ENCODE assay signal across 8 mouse cellular contexts in genomic region chr10:36974676-36975520, GRCm38 (mm10). TPM values are rescaled to one million over a fixed set of nuclear protein-coding genes. Genes with fewer than 3 reads are reported as not detected.
A peak's percentile ranks its signal among the peaks of the same experiment; 100 is the strongest.
DNase-seq lines count a peak whose midpoint lies in the region; ATAC-seq and TF ChIP-seq lines count a peak whose summit lies in the region.

No protein-coding gene starts in this region.

- peak; percentile 56 for ATAC-seq in granulocyte monocyte progenitor cell, adult 5-6 weeks (replicated peaks; ENCODE audit: poor library complexity, severe bottlenecking)
- peak; percentile 85 for ATAC-seq in kidney, embryonic 15.5 days (replicated peaks; ENCODE audit: low FRiP score)
- peak; percentile 77 for ATAC-seq in limb, embryonic 14.5 days (ENCODE audit: low FRiP score, low read depth)
- ATAC-seq in midbrain, embryonic 15.5 days (replicated peaks) = peak; percentile 87

- peaks cover 5% of the 10 kb centered on the region; the same call in 1 of the 2 replicates for H3K4me1 ChIP-seq in cerebellum, adult 2 months (ENCODE audit: control insufficient read depth, insufficient read depth, low read length)
- H3K4me1 ChIP-seq in kidney, embryonic 15.5 days = peaks cover 20% of the 10 kb centered on the region
- peaks cover 14% of the 10 kb centered on the region; the same call in 1 of the 2 replicates for H3K4me1 ChIP-seq in limb, embryonic 14.5 days (ENCODE audit: control insufficient read depth, insufficient read depth, low read length)
- H3K4me1 ChIP-seq in midbrain, embryonic 15.5 days = peaks cover 22% of the 10 kb centered on the region

- TF ChIP-seq POLR2A in cerebellum, adult 2 months (IDR thresholded peaks at IDR 0.05; ENCODE audit: borderline replicate concordance, insufficient read depth, low read length) = no peak
- no peak for TF ChIP-seq POLR2A in limb, embryonic 14.5 days (IDR thresholded peaks at IDR 0.05; ENCODE audit: borderline replicate concordance, extremely low read depth, insufficient read depth, insufficient read length)

- peak overlapping the region; percentile 99 for H3K9ac ChIP-seq in kidney, embryonic 15.5 days
- peak overlapping the region; percentile 99 for H3K9ac ChIP-seq in limb, embryonic 14.5 days (ENCODE audit: low read depth, low read length, severe bottlenecking)
- peak overlapping the region; percentile 92 for H3K9ac ChIP-seq in midbrain, embryonic 15.5 days

- no peaks in the 10 kb centered on the region for H3K27me3 ChIP-seq in cerebellum, adult 2 months (ENCODE audit: control insufficient read depth, insufficient read depth, low read length)
- no peaks in the 10 kb centered on the region for H3K27me3 ChIP-seq in kidney, embryonic 15.5 days
- no peaks in the 10 kb centered on the region for H3K27me3 ChIP-seq in limb, embryonic 14.5 days (ENCODE audit: control insufficient read depth, insufficient read depth, low read length)
- no peaks in the 10 kb centered on the region for H3K27me3 ChIP-seq in midbrain, embryonic 15.5 days (replicated peaks)
- H3K27me3 ChIP-seq in splenic B cell, adult 2 months (ENCODE audit: control insufficient read depth, insufficient read depth, low read length, poor library complexity, severe bottlenecking) = no peaks in the 10 kb centered on the region

- peak overlapping the region; percentile 97 for H3K27ac ChIP-seq in cerebellum, adult 2 months (ENCODE audit: insufficient read depth, low read length)
- H3K27ac ChIP-seq in kidney, embryonic 15.5 days = peak overlapping the region; percentile 98
- peak overlapping the region; percentile 99 for H3K27ac ChIP-seq in limb, embryonic 14.5 days (replicated peaks; ENCODE audit: low read depth, low read length)
- H3K27ac ChIP-seq in midbrain, embryonic 15.5 days = peak overlapping the region; percentile 97

- no peak for TF ChIP-seq CTCF in cerebellum, adult 2 months (IDR thresholded peaks at IDR 0.05; ENCODE audit: borderline replicate concordance, insufficient read depth, low read depth, low read length)

- peak overlapping the region; percentile 78 for H3K4me3 ChIP-seq in cerebellum, adult 2 months (replicated peaks; ENCODE audit: insufficient read depth, low read depth, low read length)
- H3K4me3 ChIP-seq in kidney, embryonic 15.5 days (replicated peaks) = peak overlapping the region; percentile 98
- peak overlapping the region; percentile 99 for H3K4me3 ChIP-seq in limb, embryonic 14.5 days (replicated peaks; ENCODE audit: low read length)
- H3K4me3 ChIP-seq in midbrain, embryonic 15.5 days = peak overlapping the region; percentile 77

- H3K36me3 ChIP-seq in kidney, embryonic 15.5 days = no peaks in the 10 kb centered on the region
- no peaks in the 10 kb centered on the region for H3K36me3 ChIP-seq in limb, embryonic 14.5 days (ENCODE audit: control insufficient read depth, insufficient read depth, low read length)
- no peaks in the 10 kb centered on the region for H3K36me3 ChIP-seq in midbrain, embryonic 15.5 days (replicated peaks)
- no peaks in the 10 kb centered on the region for H3K36me3 ChIP-seq in splenic B cell, adult 2 months (ENCODE audit: control insufficient read depth, insufficient read depth, low read length, poor library complexity, severe bottlenecking)

- 1% methylated on average over 61 of the region's 63 CpGs for WGBS in cerebellum, adult 2 months
- WGBS in kidney, embryonic 15.5 days = under 1% methylated on average over 63 of the region's 63 CpGs
- under 1% methylated on average over 33 of the region's 63 CpGs for WGBS in limb, embryonic 14.5 days
- WGBS in midbrain, embryonic 15.5 days = under 1% methylated on average over 63 of the region's 63 CpGs

- DNase-seq in cerebellum, adult 2 months = peak in 1 of 2 experiments; percentile 86
- no peak for DNase-seq in cerebellum, adult 9-11 months
- DNase-seq in embryo, embryonic 9.5 days (ENCODE audit: extremely low spot score) = peak; percentile 81
- DNase-seq in limb, embryonic 14.5 days (ENCODE audit: low spot score) = peak; percentile 63
- peak; percentile 55 for DNase-seq in splenic B cell, adult 2 months (ENCODE audit: low read depth, low spot score)

- no peaks in the 10 kb centered on the region for H3K9me3 ChIP-seq in kidney, embryonic 15.5 days (replicated peaks)
- H3K9me3 ChIP-seq in limb, embryonic 14.5 days (ENCODE audit: control insufficient read depth, low read length) = no peaks in the 10 kb centered on the region
- H3K9me3 ChIP-seq in midbrain, embryonic 15.5 days = no peaks in the 10 kb centered on the region

- peak overlapping the region; percentile 76 for H3K4me2 ChIP-seq in kidney, embryonic 15.5 days
- peak overlapping the region; percentile 68 for H3K4me2 ChIP-seq in limb, embryonic 14.5 days (replicated peaks; ENCODE audit: low read depth, low read length, severe bottlenecking)
- H3K4me2 ChIP-seq in midbrain, embryonic 15.5 days = peak overlapping the region; percentile 64

RNA-seq across cellular contexts. Expression of gene Hdac2, which starts 0.6 kb away (rescaled TPM):
- 58.3 and 70.8 TPM in 2 replicates for polyA plus RNA-seq in cerebellum, adult 2 months (2012; rRNA removed)
- 117 and 151 TPM in 2 replicates for total RNA-seq in granulocyte monocyte progenitor cell, adult 5-6 weeks (2014; fragmentation: Nextera tagmentation)
- 180 and 182 TPM in 2 replicates for total RNA-seq in granulocyte monocyte progenitor cell, adult 5-6 weeks (2017)
- polyA plus RNA-seq in kidney, embryonic 15.5 days (2015; fragmentation: Nextera tagmentation; extraction: Ambion mirVana) = 221 and 237 TPM in 2 replicates
- polyA plus RNA-seq in limb, embryonic 14.5 days (2012; rRNA removed) = 85.2 and 128 TPM in 2 replicates
- 269 and 279 TPM in 2 replicates for polyA plus RNA-seq in limb, embryonic 14.5 days (2014; fragmentation: Nextera tagmentation; extraction: Ambion mirVana)
- 330 and 345 TPM in 2 replicates for polyA plus RNA-seq in midbrain, embryonic 15.5 days (2015; fragmentation: Nextera tagmentation; extraction: Ambion mirVana)
